18 mouse cellular contexts compared by ENCODE assay signal in genomic region chr12:8809626-8810025, GRCm38 (mm10).
"Had no signal": no experiment of that assay in that cellular context is flagged by ENCODE, and none has a peak within 500 bp of the region (broad histone marks: within the 10 kb centered on the region; RNA-seq: fewer than 3 reads in every experiment).

No protein-coding gene starts in this region.

- H3K36me3 ChIP-seq: hindbrain, embryonic 15.5 days; kidney, embryonic 15.5 days; limb, embryonic 12.5 days; limb, embryonic 15.5 days; midbrain, embryonic 12.5 days; midbrain, embryonic 15.5 days; neural tube, embryonic 12.5 days; neural tube, embryonic 15.5 days had no signal

- H3K9me3 ChIP-seq: hindbrain, embryonic 15.5 days; kidney, embryonic 15.5 days; limb, embryonic 12.5 days; limb, embryonic 15.5 days; midbrain, embryonic 12.5 days; midbrain, embryonic 15.5 days; neural tube, embryonic 12.5 days; neural tube, embryonic 15.5 days had no signal

- H3K4me2 ChIP-seq: hindbrain, embryonic 15.5 days; kidney, embryonic 15.5 days; limb, embryonic 12.5 days; limb, embryonic 15.5 days; midbrain, embryonic 12.5 days; midbrain, embryonic 15.5 days; neural tube, embryonic 12.5 days; neural tube, embryonic 15.5 days had no signal

- H3K9ac ChIP-seq: hindbrain, embryonic 15.5 days; kidney, embryonic 15.5 days; limb, embryonic 12.5 days; limb, embryonic 15.5 days; midbrain, embryonic 12.5 days; midbrain, embryonic 15.5 days; neural tube, embryonic 12.5 days; neural tube, embryonic 15.5 days had no signal

- ATAC-seq: intestine, postnatal 0 days; midbrain, embryonic 15.5 days had no signal

- H3K4me3 ChIP-seq: hindbrain, embryonic 15.5 days; kidney, embryonic 15.5 days; limb, embryonic 12.5 days; limb, embryonic 15.5 days; midbrain, embryonic 12.5 days; midbrain, embryonic 15.5 days; neural tube, embryonic 12.5 days; neural tube, embryonic 15.5 days had no signal

- H3K27ac ChIP-seq: hindbrain, embryonic 15.5 days; kidney, embryonic 15.5 days; limb, embryonic 12.5 days; limb, embryonic 15.5 days; macrophage; midbrain, embryonic 12.5 days; midbrain, embryonic 15.5 days; neural tube, embryonic 12.5 days; neural tube, embryonic 15.5 days had no signal

- DNase-seq: kidney, adult 2 months; kidney, postnatal 10 days; kidney, postnatal 4 days; left cerebral cortex, postnatal 4 days; right cerebral cortex, adult 18-20 months; right cerebral cortex, postnatal 14 days; right cerebral cortex, postnatal 4 days; thymus, postnatal 25 days had no signal

- H3K27me3 ChIP-seq: hindbrain, embryonic 15.5 days; kidney, embryonic 15.5 days; limb, embryonic 12.5 days; limb, embryonic 15.5 days; midbrain, embryonic 12.5 days; midbrain, embryonic 15.5 days; neural tube, embryonic 12.5 days; neural tube, embryonic 15.5 days had no signal

- H3K4me1 ChIP-seq: hindbrain, embryonic 15.5 days; midbrain, embryonic 12.5 days; midbrain, embryonic 15.5 days; neural tube, embryonic 12.5 days; neural tube, embryonic 15.5 days had no signal
